Mouse (Mus musculus) heart, adult 2 months (tissue): Measurements from ENCODE around the gene Arl3.

ENCODE experiments used
- CTCF ChIP-seq: fragments of 200-600 bp; IDR thresholded peaks from 2 replicates; pipeline ENCODE4 v1.8.1; 2022; ENCODE audit warnings: antibody characterized with exemption, mild to moderate bottlenecking, moderate library complexity
- EP300 ChIP-seq: fragments of 200-500 bp; IDR thresholded peaks from 2 replicates; pipeline ENCODE4 v1.6.1; 2011; ENCODE audit warnings: low read depth, low read length, control low read depth; ENCODE audit not compliant: insufficient read depth

GRCm38 (mm10) chr19:46500581-46501341, 72.2 kb downstream of the Arl3 start:
- TF ChIP-seq CTCF (no peak), EP300 (no peak)
